Mouse (Mus musculus) testis, adult 2 months (tissue): ENCODE data around the gene Prkcd.

Experiments used
- CTCF ChIP-seq: fragments of 200-500 bp; IDR thresholded peaks from 2 replicates; pipeline ENCODE4 v1.5.1; 2012; ENCODE audit warnings: low read depth, mild to moderate bottlenecking, inconsistent platforms, low read length, moderate library complexity; ENCODE audit not compliant: control insufficient read depth, insufficient read depth, insufficient replicate concordance
- POLR2A ChIP-seq: fragments of 200-500 bp; IDR thresholded peaks from 2 replicates; pipeline ENCODE4 v1.6.1; 2012; ENCODE audit warnings: low read depth, mild to moderate bottlenecking, inconsistent platforms, low read length, moderate library complexity; ENCODE audit not compliant: control insufficient read depth

DNA sequence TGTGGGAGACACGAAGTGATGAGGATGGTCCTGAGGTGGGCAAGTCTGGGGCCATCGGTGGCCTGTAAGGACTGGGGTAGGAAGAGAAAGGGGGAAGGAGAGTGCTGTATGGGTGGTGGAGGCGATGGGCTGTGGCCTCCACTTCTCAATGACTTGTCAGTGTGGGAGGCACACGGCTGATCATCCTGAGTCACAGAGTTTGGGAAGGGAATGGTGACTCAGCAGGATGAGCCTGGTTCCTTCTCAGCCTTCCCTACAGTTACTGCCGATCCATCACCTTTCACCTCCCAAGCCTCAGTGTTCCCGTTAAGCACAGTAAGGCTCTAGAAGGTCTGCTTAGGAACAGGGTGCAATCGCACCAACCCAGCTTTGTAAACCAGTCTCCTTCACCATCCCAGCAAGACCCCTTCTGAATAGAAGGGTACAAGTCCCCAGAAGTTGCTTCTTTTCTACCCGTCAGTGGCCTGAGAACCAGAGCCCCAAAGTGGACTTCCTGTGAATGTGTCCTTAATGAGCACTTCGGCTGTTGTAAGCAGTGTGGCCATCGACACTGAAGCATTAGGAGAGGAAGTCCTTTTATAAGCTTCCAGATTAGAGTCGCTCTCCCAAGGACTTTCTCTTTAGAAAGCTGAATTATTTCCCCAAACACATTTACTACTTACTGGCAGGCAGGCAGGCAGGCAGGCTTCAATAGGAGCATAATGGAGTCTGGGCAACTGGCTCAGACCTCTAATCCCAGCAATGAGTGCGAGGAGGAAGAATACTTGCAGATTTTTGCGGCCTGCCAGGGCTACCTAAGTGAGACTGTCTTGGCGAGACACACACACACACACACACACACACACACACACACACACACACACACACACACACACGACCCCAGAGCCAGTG is 45.3 kb upstream of the Prkcd start:
- no peak for TF ChIP-seq POLR2A
- TF ChIP-seq CTCF = no peak
